Mouse (Mus musculus) G1E (cell line): ENCODE data around the gene Rab3gap1. TPM values are rescaled to one million over a fixed set of nuclear protein-coding genes. Genes with fewer than 3 reads are reported as not detected.

Source experiments
- ATAC-seq: 2 replicates; pipeline ENCODE4 v1.8.0; 2016; ENCODE audit warnings: mild to moderate bottlenecking; ENCODE audit not compliant: insufficient number of reproducible peaks, poor library complexity, low FRiP score, severe bottlenecking; ENCODE audit errors: extremely low read depth
- DNase-seq: peaks from one replicate; pipeline ENCODE4 v3.0.0; 2012; ENCODE audit warnings: low spot score
- H3K27me3 ChIP-seq: 2 replicates; pipeline ENCODE4 v1.6.1; 2012; ENCODE audit warnings: mild to moderate bottlenecking, low read length, inconsistent platforms; ENCODE audit not compliant: insufficient read depth
- H3K36me3 ChIP-seq: replicated peaks from 2 replicates; pipeline ENCODE3; 2012; ENCODE audit warnings: mild to moderate bottlenecking, inconsistent platforms
- H3K4me1 ChIP-seq: 2 replicates; pipeline ENCODE4 v1.6.1; 2012; ENCODE audit warnings: low read depth, low read length, inconsistent platforms, mixed read lengths; ENCODE audit not compliant: insufficient read depth
- H3K4me3 ChIP-seq: 2 replicates; pipeline ENCODE4 v1.5.1; 2012; ENCODE audit warnings: low read depth, mild to moderate bottlenecking, inconsistent platforms, low read length, moderate library complexity, mixed read lengths
- H3K9me3 ChIP-seq: replicated peaks from 2 replicates; pipeline ENCODE4 v1.6.1; 2012; ENCODE audit warnings: inconsistent platforms
- CTCF ChIP-seq: IDR thresholded peaks from 2 replicates; pipeline ENCODE4 v1.5.1; 2012; ENCODE audit warnings: low read depth, low read length, inconsistent platforms, mixed read lengths
- GATA1 ChIP-seq: IDR thresholded peaks from 2 replicates; pipeline ENCODE4 v1.6.1; 2012; ENCODE audit warnings: borderline replicate concordance, low read length, inconsistent platforms, mixed read lengths
- GATA2 ChIP-seq: IDR thresholded peaks from 2 replicates; pipeline ENCODE4 v1.6.1; 2012; ENCODE audit warnings: low read depth, low read length, inconsistent platforms, borderline replicate concordance
- POLR2AphosphoS5 ChIP-seq: IDR thresholded peaks from 2 replicates; pipeline ENCODE4 v1.6.1; 2012; ENCODE audit warnings: low read depth, low read length, inconsistent platforms; ENCODE audit not compliant: insufficient replicate concordance
- TAL1 ChIP-seq: conservative IDR thresholded peaks from 2 replicates; pipeline ENCODE4 v1.6.1; 2012; ENCODE audit warnings: low read depth, low read length, inconsistent platforms, mixed read lengths
- polyA plus RNA-seq: library from polyadenylated mRNA; stranded (reverse); fragments of >175 nt; gene quantifications from 2 replicates; pipeline ENCODE4 v1.2.3, GENCODE M21; 2012
- total RNA-seq, 2 experiments: library from RNA; stranded (forward) in 1 of 2; stranded (reverse) in 1 of 2; fragments of 200-1000 nt in 1 of 2; fragments of >200 nt in 1 of 2; fragmentation: Nextera tagmentation in 1 of 2; gene quantifications; 2 replicates each; pipeline ENCODE4 v1.2.3; 2014 to 2017

Rab3gap1 gene
- total and polyA plus RNA-seq, 3 experiments, result 29.0 to 70.8 (median 36.0) TPM

GRCm38 (mm10) chr1:127983274-127983993, 114.9 kb downstream of the Rab3gap1 start:
- peaks cover 15% of the 10 kb centered on the region for H3K36me3 ChIP-seq
- H3K27me3 ChIP-seq, result no peaks in the 10 kb centered on the region
- no peak for ATAC-seq
- no peak overlapping the region for H3K4me3 ChIP-seq
- H3K4me1 ChIP-seq, result no peaks in the 10 kb centered on the region
- TF ChIP-seq GATA2 (no peak), POLR2AphosphoS5 (no peak), TAL1 (no peak), CTCF (no peak)
- H3K9me3 ChIP-seq, result no peaks in the 10 kb centered on the region
- DNase-seq, result no peak

DNA sequence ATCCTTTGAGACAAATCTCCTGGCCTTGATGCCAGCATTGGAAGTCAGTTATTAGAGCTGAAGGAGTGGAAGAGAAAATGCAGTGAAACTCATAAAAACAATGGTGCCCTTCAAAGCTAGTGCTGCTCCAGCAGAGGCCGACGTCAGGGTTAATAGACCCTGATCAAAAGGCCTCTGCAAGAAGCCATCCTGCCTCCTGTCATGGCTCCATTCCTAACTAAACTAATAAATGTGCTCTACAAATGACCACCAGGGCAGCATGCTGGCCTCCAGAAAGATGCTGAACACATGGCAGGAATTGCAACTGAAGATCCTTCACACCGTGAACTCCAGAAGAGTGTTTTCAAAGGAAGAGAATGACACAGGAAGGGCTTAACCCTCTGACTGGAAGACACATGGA, 116.8 kb downstream of the Rab3gap1 start:
- DNase-seq (no peak), ATAC-seq (no peak)
- Histone ChIP-seq H3K4me1 (no peaks in the 10 kb centered on the region), H3K36me3 (peaks cover 24% of the 10 kb centered on the region), H3K27me3 (no peaks in the 10 kb centered on the region), H3K9me3 (no peaks in the 10 kb centered on the region), H3K4me3 (no peak overlapping the region)
- TF ChIP-seq POLR2AphosphoS5 (no peak), CTCF (no peak), GATA2 (no peak), TAL1 (no peak), GATA1 (no peak)

- no peak for ATAC-seq
- TF ChIP-seq GATA2 (no peak), TAL1 (no peak), GATA1 (no peak), POLR2AphosphoS5 (no peak)
- H3K36me3 ChIP-seq, result peaks cover 40% of the 10 kb centered on the region
Observed at GRCm38 (mm10) chr1:127988246-127988645, 119.7 kb downstream of the Rab3gap1 start.

GRCm38 (mm10) chr1:127989387-127989786, 120.8 kb downstream of the Rab3gap1 start:
- H3K9me3 ChIP-seq, result no peaks in the 10 kb centered on the region
- no peaks in the 10 kb centered on the region for H3K27me3 ChIP-seq
- H3K4me1 ChIP-seq, result no peaks in the 10 kb centered on the region
- ATAC-seq (no peak), DNase-seq (no peak)
- peaks cover 43% of the 10 kb centered on the region for H3K36me3 ChIP-seq
- TF ChIP-seq GATA2, result no peak
- TF ChIP-seq CTCF, result no peak
- no peak overlapping the region for H3K4me3 ChIP-seq

More at GRCm38 (mm10) chr1:127988246-127988645, 119.7 kb downstream of the Rab3gap1 start:
- Histone ChIP-seq H3K27me3 (no peaks in the 10 kb centered on the region), H3K4me1 (no peaks in the 10 kb centered on the region), H3K9me3 (no peaks in the 10 kb centered on the region), H3K4me3 (no peak overlapping the region)
- DNase-seq, result no peak

DNA sequence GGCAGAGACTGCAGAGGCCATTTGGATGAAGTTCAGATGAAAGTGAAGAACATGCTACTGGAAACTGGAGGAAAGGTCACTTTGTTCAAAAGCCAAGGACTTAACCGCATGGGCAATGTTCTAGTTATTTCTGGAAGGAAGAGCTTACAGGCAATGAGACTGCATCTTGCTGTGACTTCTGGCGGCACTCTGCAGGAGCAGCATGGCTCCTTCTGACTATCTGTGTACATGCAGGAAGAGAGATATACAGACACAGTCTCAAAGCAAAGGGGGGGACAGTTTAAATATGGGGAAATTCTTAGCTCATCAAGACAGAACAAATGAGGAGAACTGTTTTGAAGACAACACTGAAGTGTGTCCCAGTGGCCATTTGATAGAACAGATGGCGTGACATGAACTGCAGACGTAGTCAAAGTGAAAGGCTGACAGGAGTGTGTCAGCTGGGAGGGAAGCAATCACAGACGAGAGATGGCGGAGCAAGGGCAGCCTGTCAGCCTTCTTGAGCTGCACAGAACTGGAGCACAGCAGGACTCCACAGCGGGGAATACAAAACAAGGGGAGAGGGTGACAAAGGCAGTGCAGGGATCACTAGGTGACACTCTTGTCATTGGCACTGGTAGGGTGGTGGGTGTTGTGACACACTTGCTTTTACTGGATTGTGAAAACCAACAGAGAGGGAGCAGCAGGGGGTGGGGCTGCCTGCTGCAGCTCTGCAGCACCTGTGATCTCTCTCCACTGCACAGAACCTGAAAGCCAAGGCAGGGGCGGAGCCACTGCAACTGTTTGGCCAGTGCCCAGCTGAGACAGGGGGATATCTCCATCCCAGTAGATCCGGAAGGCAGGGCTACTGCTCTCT, 121.5 kb downstream of the Rab3gap1 start:
- Histone ChIP-seq H3K27me3 (no peaks in the 10 kb centered on the region), H3K36me3 (peaks cover 44% of the 10 kb centered on the region), H3K9me3 (no peaks in the 10 kb centered on the region), H3K4me3 (no peak overlapping the region), H3K4me1 (no peaks in the 10 kb centered on the region)
- no peak for ATAC-seq
- TF ChIP-seq GATA2, result no peak
- TF ChIP-seq POLR2AphosphoS5, result 0 out of 2 replicates have a peak, but pooled peaks have one; percentile 34
- DNase-seq, result no peak

Other genes with a start within 250 kb of the Rab3gap1 start
- gene Tmem163, start 189.2 kb upstream of the Rab3gap1 start, total RNA-seq (2014; fragmentation: Nextera tagmentation), result not detected in 2 replicates
- 0.05 and 0.12 TPM in 2 replicates for gene Tmem163, start 189.2 kb upstream of the Rab3gap1 start, total RNA-seq (2017)
- gene Tmem163, start 189.2 kb upstream of the Rab3gap1 start, polyA plus RNA-seq, result not detected in 2 replicates
- 0.90 and 3.0 TPM in 2 replicates for gene Acmsd, start 139.4 kb upstream of the Rab3gap1 start, total RNA-seq (2014; fragmentation: Nextera tagmentation)
- 0.71 and 1.2 TPM in 2 replicates for gene Acmsd, start 139.4 kb upstream of the Rab3gap1 start, total RNA-seq (2017)
- gene Acmsd, start 139.4 kb upstream of the Rab3gap1 start, polyA plus RNA-seq, result 0.08 and 0.10 TPM in 2 replicates
- 149 and 168 TPM in 2 replicates for gene Ccnt2, start 94.6 kb upstream of the Rab3gap1 start, total RNA-seq (2014; fragmentation: Nextera tagmentation)
- 85.7 and 99.2 TPM in 2 replicates for gene Ccnt2, start 94.6 kb upstream of the Rab3gap1 start, total RNA-seq (2017)
- gene Ccnt2, start 94.6 kb upstream of the Rab3gap1 start, polyA plus RNA-seq, result 15.7 and 16.8 TPM in 2 replicates
- not detected in 2 replicates for gene Map3k19, start 13.7 kb upstream of the Rab3gap1 start, total RNA-seq (2014; fragmentation: Nextera tagmentation)
- 0.12 and 0.16 TPM in 2 replicates for gene Map3k19, start 13.7 kb upstream of the Rab3gap1 start, total RNA-seq (2017)
- gene Map3k19, start 13.7 kb upstream of the Rab3gap1 start, polyA plus RNA-seq, result not detected in 2 replicates
- 29.3 and 31.7 TPM in 2 replicates for gene Zranb3, start 234.3 kb downstream of the Rab3gap1 start, total RNA-seq (2014; fragmentation: Nextera tagmentation)
- 28.1 and 31.2 TPM in 2 replicates for gene Zranb3, start 234.3 kb downstream of the Rab3gap1 start, total RNA-seq (2017)
- 0.75 and 1.9 TPM in 2 replicates for gene Zranb3, start 234.3 kb downstream of the Rab3gap1 start, polyA plus RNA-seq
- 549 and 587 TPM in 2 replicates for gene R3hdm1, start 234.5 kb downstream of the Rab3gap1 start, total RNA-seq (2014; fragmentation: Nextera tagmentation)
- gene R3hdm1, start 234.5 kb downstream of the Rab3gap1 start, total RNA-seq (2017), result 88.5 and 129 TPM in 2 replicates
- gene R3hdm1, start 234.5 kb downstream of the Rab3gap1 start, polyA plus RNA-seq, result 192 and 208 TPM in 2 replicates